Mouse (Mus musculus) large intestine, adult 2 months (tissue): ENCODE data around the gene B3gnt6. TPM values are rescaled to one million over a fixed set of nuclear protein-coding genes. Genes with fewer than 3 reads are reported as not detected.
"Not testable (repeated sequence)": the region's sequence is repeated elsewhere in the genome, so short reads cannot be mapped to it uniquely, and the experiment has no call there.

Experiments used
- DNase-seq: peaks from one replicate; pipeline ENCODE4 v3.0.0-alpha.2; 2012; ENCODE audit warnings: low read depth, low spot score
- WGBS: fragments of 180-500 bp; shearing (Covaris S2); methylation state at CpG from one replicate; pipeline ENCODE4 v1.1.7; 2018; 5-methylcytosine and 5-hydroxymethylcytosine counted together
- polyA plus RNA-seq: library from polyadenylated mRNA; depleted of rRNA; stranded (reverse); fragments of >200 nt; gene quantifications from 2 replicates; pipeline ENCODE4 v1.2.3, GENCODE M21; 2012; rRNA removed

B3gnt6 gene
- polyA plus RNA-seq: 3.7 and 5.3 TPM in 2 replicates

DNA sequence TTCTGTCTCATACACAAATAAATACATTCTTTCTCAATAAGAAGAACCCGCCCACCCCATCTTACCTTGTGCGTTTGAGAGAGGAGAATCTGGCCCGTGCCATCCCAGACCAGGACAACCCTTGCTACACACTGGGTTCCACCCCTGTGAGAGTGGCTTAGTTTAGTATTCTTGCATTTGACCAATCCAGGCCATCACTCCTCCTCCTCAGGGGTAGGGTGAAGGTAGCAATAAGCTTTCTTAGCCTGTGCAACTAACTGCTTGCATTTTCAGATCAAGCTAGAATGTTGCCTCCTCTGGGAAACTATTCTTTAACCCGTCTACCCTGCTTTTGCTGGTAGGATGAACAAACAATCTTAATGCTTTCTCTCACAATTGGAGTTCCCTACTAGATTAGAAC is at the start of gene B3gnt6:
Gene B3gnt6 (minus strand): TSS at position 101 of the 400 bp plus-strand sequence.
- WGBS: 84% methylated on average over 4 of the region's 4 CpGs
- no peak for DNase-seq

DNA sequence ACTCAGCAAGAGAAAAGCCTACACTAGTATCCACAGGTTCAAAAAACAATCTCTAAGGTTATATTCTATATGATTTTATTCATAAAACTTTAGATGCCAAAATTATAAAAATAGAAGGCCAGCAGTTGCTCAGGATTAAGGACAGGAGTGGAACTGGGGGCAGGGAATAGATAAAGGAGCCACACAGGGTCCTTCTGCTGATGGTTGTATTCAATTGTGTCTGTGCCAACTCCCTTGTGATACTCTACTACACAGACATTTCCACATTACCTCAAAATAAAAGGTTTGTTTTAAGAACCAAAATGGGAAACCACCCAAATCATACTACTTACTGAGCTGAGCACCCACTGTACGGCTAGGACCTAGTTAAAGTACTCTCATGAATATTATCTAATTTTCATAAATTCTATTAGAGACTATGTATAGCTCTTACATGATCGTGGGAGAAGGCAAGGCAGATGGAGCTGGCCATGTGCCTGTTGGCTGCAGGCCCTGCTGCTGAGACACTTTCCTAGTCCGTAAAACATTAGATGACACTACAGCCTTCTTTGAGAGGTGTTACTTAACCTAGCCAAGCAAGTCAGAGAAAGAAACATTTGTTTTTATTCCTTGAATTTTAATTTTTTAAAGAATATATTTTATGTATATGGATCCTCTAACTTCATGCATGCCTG is 37.5 kb upstream of the B3gnt6 start:
- 54% methylated on average over 3 of the region's 3 CpGs for WGBS
- no peak for DNase-seq

DNA sequence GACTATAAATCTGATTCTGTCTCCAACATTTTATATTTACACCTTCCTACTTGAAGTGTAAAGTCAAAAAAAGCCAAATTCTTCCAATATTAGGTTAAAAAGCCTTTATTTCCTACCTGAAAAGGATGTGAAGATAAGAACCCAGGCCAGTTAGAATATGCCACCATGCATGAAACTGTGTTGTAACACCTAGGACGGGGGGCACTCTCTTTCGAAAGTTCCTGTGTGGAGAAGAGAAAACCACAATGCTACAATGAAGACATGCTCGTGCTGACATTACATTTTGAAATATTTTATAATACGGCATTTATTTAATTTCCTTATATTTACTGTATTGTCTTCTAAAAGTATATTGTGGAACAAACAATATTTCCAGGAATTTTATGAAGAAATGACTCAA is 24.5 kb upstream of the B3gnt6 start:
- 94% methylated on average over 4 of the region's 4 CpGs for WGBS
- DNase-seq: no peak

DNA sequence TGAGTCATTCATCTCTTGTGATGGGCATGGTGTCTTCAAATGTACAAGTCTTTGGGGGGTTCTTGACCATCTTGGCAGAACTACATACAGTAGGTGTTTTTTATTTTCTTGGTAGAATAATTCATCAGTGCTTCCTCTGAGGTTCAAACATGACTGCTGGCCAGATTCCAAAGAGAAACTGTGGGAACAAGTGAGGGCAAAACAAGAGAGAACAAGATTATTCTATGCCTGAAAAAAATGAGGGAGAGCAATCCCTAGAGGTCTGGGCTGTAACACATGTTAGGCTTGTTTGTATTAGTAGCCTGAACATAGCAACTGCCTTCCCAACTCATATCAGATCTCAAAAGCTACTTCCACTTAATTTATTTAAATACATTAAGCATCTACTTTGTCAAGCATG is 17.4 kb upstream of the B3gnt6 start:
- DNase-seq: no peak

DNA sequence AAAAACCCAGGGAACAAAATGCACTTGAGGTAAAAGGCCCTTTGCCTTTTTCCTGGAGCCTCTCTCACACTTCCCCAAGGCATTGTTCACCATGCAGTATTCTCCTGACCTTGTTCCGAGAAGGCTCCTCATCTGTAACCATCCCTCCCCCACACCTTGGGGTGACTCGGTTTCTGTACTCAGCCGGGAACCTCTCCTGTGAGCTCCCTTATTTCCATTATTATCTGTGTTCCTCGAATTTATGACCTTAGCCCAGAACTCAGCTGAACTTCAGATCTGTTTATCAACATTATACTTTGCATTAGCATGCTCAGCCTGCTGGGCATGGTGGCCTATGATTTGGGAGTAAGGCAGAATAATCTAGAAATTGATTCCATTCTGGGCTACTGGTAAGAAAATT is 3.7 kb upstream of the B3gnt6 start:
- WGBS: 43% methylated on average over 4 of the region's 4 CpGs
- DNase-seq: no peak

DNA sequence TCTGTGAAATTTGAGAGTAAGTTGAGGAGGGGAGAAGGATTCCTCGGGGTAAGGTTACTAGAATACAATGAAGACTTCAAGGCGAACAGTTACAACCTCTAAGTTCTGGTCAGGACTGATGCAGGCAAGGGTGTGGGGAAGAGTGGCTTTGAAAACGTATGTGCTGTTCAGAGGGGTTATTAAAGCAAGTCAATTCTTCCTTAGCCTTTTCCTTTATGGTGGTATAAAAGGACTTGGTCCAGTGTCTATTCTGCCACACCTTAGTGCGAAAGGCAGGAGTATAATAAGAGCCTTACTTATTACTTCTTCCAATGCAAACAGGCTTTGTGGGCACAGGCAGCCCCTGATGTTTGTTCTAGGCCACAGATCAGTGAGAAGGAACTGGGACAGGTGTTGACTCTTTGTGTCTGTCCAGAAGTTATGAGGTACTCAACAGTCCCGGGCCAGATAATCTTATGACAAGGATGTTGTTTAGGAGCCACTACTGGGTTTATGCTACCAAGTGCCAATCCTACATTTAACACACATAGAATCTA is 2.3 kb upstream of the B3gnt6 start:
- DNase-seq: no peak
- WGBS: 35% methylated on average over 5 of the region's 5 CpGs

DNA sequence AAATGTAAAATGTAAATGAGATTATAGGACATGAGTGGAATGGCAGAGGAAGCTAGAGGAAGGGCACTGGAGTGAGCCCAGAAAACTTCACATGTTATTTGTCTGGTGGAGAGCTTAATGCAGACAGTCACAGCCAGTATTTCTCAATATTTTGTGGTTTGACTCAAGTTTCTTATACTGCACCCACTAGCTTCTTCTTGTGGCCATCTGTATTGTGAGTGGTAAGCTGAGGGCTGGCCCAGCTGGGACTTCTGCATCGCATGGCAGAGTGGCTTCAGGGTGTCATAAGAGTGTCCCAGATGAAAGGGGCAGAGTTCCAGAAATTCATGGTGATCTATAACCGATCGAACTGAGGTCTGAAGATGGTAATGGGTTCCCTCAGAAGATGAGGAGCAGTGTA is 1.1 kb upstream of the B3gnt6 start:
- 90% methylated on average over 3 of the region's 3 CpGs for WGBS
- no peak for DNase-seq

DNA sequence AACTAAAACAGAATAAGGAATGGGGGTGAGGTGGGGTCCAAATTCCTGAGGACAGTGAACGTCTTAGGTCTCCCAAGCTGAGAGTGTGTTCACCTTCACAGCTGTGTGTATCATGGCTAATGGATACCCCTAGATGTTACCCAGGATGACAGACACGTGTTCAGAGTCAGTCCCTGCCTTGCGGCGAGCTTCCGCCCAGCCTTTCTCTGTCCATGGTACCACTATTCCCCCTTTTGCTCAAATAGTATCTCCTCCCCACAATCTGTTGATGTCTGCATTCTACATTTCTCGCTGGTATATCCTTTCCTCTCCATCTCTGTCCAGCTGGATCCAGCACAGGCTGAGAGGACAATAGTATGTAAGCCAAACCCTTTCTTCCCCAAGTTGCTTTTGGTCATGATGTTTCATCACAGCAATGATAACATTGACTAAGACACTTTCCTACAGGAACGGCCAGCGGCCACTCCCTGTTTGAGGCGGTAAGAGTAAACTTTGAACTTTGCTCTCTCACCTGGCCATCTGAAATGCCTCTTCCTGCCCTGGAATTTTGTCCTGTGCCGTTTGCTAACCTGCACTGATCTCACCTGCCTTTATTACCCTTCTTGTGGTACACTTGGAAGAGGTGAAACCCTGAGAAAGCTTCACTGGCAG is 4.0 kb downstream of the B3gnt6 start:
- WGBS: 20% methylated on average over 10 of the region's 10 CpGs
- DNase-seq: no peak

DNA sequence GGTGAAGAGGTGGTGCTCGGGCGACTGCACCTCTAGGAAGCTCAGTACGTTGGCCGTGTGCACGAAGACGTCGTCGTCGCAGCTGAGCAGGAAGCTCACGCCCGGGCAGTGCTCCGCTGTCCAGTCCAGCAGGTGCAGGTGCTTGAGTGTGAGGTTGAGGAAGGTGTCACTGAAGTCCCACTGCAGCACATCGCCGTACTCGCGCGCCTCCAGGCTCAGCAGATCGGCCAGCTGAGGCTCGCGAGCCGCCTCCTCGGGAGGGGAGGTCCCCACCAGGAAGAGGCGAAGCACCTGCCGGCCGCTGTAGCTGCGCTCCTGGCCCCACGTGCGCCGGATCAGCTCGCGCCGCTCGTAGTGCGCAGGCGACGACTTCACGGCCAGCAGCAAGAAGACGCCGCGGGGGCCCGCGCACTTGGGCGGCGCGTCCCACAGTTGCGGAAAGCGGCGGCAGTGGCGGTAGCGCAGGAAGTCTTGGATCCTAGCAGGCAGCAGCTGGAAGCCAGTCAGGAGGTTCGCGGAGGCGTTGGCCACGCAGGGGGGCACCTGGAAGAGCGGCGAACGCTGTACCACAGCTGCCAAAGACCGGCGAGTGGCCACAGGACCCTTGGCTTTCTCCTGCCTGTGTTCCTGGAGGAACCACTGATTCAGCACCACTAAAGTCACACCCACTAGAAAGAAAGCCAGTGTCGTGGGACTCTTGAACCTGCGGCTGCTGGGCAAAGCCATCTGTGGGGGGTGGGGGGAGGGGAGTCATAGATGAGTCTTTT is 5.1 kb downstream of the B3gnt6 start:
- WGBS: under 1% methylated on average over 61 of the region's 61 CpGs
- DNase-seq: no peak

DNA sequence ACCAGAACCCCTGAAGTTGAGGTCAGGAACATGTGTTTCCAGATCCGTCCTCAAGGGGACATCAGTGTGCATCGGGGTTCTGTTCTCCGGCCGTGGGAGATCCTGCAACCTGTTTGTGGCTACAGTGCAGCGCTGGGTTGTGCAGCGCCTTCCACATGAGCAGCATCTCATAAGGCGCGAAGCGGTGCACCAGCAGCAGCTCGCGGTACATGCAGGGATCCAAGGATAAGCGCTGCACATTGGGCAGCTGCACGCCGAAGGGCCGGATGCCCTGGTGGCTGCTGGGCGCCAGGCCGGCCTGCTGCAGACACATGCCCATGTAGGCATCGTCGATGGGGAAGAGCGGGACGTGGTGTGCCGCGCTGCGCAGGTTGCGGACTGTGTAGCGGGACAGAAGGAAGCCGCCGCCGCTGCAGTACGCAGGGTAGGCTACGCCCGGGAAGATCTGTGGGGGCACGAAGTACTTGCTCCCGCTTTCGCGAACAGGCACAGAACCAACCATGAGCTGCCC is 5.7 kb downstream of the B3gnt6 start:
- DNase-seq: no peak
- WGBS: 5% methylated on average over 36 of the region's 36 CpGs

DNA sequence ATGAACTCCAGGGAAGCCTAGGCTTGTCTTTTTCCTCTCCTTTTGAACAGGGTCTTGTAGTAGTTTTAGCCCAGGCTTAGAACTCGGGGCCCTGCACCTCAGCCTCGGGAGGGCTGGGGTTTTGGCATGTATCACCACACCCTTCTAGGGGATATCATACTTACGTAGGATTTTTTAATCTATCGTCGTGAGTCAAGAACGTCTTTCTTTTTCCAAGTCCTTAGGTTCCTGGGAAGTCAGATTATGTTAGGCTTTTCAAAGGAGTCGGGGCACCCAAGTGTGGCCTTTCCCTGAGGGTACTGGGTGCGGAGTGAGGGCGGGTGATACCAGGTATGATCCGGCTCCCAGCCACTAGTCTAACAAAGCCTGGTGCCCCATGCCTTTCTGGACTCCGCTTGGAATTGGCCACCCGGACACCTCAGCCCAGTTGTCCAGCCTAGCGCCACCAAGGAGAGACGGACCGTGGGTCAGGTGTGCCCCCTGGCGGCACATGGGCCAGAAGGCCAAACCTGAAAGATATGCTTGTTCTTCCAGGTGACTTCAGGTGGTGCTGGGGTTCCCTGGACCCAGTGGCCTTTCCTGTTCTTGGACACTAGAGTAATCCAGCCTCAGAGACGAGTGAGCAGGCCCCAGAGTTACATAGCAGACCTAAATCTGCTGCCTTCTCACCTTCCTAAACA is 7.6 kb downstream of the B3gnt6 start:
- no peak for DNase-seq
- WGBS: 70% methylated on average over 17 of the region's 17 CpGs

DNA sequence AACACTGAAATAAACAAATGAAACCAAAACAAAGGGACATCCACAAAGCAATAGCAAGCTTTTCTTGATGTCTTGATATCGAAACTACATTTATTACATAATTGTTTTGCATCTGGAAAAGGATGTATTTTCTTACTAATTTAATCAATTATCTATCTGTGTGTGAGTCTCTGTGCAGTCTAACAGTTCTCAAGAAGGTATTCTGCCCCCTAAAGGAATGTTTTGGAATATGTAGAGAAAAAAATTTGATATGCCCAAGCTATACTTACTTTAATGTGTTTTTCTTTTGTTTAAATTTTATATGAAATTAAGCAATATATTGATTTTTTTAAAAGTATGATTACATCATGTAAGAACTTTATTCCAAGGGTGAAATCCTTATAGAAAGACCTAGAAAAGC is 8.7 kb downstream of the B3gnt6 start:
- DNase-seq: no peak
- WGBS: 83% methylated on average over 1 of the region's 1 CpGs

DNA sequence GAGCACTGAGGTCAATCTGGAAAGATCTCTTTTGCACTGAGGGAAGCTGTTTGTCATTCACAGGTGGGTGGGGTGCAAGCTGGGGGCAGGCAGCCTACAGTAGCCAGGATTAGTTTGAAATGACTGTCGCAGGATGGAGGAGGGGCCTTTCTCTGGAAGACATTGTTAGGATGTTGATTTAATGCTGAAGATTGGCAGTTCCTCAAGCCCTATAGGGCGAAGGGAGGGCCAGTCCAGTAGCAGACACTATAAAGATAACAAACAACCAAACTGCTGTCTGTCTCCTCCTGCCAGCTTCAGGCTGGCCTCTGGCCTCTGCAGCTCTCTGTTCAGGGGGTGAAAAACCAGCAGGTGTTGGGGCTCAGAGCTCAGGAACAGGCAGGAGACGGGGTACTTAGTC is 9.5 kb downstream of the B3gnt6 start:
- no peak for DNase-seq
- 22% methylated on average over 3 of the region's 3 CpGs for WGBS

DNA sequence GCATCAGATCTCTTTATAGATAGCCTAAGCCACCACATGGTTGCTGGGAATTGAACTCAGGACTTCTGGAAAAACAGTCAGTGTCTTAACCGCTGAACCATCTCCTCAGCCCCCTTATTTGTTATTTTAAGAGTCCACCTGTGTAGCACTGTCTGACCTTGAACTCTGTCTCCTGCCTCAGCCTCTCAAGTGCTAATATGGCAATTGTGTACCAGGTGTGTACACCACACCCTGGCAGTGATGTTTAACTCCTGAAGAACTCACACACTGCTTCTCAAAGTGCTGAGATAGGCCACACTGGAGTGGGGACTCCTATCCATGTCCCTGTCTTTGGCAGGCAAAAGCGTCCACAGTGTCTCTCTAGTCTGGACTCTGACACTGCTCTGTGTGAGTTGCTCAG is 10.6 kb downstream of the B3gnt6 start:
- DNase-seq: no peak
- 83% methylated on average over 2 of the region's 2 CpGs for WGBS

DNA sequence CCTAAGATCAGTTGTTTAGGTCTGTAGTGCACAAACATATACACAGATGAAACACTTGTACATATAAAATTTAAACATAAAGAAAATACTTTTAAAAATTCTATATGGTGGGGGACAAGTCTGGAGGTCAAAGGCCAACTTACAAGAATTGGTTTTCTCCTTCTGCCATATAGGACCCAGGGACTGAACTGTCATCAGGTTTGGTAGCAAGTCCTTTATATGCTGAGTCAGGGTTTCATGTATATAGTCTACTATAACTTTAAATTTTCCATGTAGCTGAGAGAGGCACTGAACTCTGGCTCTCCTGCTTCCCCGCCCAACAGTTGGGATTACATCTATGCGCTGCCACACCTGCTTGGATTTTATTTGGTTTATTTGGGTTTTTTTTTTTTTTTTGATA is 11.0 kb downstream of the B3gnt6 start:
- 71% methylated on average over 2 of the region's 2 CpGs for WGBS
- DNase-seq: no peak

DNA sequence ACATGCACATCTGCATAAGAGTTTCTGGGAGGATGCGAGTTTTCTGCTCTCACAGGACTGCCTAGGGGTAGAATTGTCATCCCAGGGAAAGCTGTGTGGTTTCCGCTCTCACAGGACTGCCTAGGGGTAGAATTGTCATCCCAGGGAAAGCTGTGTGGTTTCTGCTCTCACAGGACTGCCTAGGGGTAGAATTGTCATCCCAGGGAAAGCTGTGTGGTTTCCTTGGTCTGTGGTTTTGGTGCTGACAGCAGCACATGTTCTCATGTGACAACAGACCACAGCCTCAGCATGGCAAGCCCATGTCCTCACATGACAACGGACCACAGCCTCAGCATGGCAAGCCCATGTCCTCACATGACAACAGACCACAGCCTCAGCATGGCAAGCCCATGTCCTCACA is 11.9 kb downstream of the B3gnt6 start:
- WGBS: 87% methylated on average over 3 of the region's 3 CpGs
- DNase-seq: not testable (repeated sequence)

DNA sequence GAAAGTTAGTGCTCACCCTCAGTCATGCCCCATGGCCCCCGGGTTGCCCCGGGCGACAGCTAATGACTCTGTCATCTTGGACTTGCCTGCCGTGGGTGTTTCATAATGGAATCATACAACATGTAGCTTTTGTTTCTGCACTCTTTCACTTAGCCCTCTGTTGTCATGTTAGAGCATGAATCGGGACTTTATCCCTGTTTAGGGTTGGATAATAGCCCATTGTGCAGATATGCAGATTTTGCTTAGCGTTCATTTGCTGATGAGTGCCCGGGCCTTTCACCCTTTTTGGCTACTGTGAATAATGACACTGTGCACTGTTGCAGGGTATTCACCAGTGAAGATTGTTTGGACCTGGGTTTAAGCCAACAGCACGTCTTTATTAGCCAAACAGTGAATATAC is 12.6 kb downstream of the B3gnt6 start:
- 45% methylated on average over 8 of the region's 8 CpGs for WGBS

DNA sequence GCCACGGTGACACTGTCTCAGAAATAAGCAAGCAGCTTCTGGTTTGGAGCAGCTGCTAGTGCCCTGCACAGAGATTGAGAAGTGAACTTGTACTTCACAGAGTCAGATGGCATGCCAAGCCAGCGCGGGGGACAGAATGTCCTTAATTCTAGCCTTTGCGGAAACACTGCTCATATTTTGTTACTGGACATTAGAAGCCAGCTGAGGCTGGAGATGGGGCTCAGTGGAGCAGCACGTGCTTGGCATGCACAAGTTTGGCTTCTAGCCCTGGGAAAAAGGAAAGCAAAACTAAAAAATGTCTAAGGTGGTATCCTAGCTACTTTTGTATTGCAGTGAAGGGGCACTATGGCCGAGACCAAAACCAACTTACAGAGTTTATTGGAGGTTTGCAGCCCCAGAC is 14.0 kb downstream of the B3gnt6 start:
- WGBS: 61% methylated on average over 6 of the region's 6 CpGs
- no peak for DNase-seq

More for the DNA sequence above, 12.6 kb downstream of the B3gnt6 start:
- DNase-seq: no peak

DNA sequence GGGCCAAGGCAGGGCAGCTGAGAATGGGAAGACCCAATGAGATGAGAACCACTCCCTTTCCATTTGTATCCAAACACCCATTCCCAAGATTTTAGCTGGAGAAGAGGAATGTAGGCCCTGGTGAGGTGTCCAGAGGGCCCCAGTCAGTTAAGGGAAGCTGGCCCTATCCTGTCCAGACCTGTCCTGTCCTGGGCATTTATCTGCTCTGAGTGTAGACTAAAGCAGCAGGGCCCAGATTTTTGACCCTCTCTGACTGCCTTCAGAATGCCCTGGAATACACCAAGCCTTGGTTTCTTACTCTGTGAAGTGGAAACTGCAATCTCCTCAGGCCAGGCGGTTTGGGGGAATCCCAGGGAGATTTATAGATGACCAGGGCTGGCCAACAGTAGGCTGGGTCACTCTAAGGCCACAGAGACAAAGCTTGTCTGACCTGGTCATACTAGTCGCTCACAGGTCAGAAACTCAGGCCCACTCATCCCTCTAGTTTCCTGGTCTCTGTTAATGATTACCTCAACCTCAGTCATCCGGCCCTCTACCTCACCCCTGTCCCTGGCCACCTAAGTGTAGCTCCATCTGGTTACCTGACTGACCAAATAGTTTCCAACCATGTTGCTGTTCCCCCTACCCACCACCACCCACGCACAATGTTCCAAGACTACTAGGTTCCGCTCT is 20.6 kb downstream of the B3gnt6 start:
- DNase-seq: no peak
- 40% methylated on average over 5 of the region's 5 CpGs for WGBS
